Mouse (Mus musculus): ENCODE results near the gene Angptl8.
"Not testable (repeated sequence)": the region's sequence is repeated elsewhere in the genome, so short reads cannot be mapped to it uniquely, and the experiment has no call there.

The Angptl8 gene

DNA sequence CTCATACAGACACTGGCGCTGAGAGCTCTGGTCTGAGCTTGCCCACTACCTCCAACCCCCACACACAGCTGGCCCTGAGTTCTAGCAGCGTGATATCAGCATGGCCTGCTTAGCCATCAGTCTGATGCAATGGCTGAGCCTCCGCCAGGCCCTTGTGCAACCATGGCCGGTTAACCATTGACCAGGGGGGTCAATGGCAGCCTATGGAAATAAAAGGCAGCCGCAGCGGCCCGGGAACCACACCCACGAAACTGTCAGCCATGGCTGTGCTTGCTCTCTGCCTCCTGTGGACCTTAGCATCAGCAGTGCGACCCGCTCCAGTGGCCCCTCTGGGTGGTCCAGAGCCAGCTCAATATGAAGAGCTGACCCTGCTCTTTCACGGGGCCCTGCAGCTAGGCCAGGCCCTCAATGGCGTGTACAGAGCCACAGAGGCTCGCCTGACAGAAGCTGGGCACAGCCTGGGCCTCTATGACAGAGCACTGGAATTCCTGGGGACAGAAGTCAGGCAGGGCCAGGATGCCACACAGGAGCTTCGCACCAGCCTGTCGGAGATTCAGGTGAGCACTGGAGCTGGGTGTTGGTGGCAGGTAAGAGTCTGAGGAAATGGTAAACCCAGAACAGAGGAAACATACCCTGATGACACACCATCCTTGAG, at the start of gene Angptl8:
Gene Angptl8, plus strand, starts transcription at position 253 of the 655 bp plus-strand sequence.
- DNase-seq, result no peak

DNA sequence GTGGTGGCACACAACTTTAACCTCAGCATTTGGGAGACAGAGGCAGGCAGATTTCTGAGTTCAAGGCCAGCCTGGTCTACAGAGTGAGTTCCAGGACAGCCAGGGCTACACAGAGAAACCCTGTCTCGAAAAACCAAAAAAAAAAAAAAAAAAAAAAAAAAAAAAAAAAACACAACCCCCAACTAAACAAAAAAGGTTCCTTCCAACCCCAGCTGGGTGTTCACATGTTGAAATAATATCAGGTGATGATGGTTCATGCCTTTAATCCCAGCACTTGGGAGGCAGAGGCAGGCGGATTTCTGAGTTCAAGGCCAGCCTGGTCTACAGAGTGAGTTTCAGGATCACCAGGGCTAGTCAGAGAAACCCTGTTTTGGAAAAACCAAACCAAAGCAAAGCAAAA, 49.0 kb upstream of the Angptl8 start:
- DNase-seq, result not testable (repeated sequence)

DNA sequence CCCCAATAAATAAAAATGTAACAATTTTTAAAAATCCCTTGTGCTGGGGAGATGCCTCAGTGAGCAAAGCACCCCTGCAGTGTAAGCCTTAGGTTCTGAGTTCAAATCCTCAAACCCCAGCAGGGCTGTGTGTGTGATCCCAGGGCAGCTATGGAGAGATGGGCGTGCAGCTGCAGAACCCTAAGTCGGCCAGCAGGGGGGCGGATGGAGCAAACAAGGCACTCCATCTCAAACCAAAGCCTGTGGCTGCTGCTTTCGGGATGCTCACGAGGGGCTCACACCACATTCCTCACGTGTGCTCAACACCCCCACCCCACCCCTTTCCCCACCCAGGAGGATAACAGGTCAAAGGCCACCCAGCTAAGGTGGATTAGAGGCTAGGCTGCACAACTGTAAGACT, 48.4 kb upstream of the Angptl8 start:
- peak; percentile 32 to 63 for DNase-seq

DNA sequence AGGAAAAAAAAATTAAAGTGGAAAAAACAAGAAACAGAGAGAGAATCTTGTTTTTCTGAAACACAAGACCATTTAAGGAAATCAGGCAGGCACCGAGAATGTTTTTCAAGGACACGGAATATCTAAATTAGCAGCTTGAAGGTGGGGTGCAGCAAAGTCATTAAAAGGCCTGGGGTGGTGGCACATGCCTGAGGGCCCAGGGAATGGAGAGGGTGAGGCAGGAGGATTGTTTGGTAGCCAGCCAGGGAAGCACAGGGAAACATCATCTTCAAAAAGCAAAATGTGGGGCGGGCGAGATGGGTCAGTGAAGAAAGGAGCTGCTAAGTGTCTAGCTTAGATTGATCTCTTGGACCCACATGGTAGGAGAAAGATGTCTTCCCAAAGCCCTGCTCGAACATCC, 47.7 kb upstream of the Angptl8 start:
- DNase-seq, result no peak

DNA sequence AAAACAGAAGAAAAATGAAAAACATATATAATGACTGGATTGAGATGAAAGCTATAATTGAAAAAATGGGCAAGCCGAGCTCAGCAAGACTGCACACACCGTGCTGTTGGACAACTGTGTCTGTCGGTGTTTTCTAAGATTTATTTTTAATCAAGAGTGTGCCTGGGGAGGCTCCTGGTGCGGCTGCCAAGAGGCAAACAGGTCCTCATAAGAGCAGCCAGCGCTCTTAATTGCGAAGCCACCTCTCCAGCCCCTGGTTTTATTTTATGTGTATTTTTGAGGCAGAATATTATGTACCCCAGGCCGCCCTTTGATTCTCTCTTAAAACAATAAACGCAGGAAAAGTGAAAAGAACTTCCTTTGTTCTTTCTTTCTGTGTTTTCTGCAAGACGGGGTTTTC, 47.1 kb upstream of the Angptl8 start:
- no peak for DNase-seq

DNA sequence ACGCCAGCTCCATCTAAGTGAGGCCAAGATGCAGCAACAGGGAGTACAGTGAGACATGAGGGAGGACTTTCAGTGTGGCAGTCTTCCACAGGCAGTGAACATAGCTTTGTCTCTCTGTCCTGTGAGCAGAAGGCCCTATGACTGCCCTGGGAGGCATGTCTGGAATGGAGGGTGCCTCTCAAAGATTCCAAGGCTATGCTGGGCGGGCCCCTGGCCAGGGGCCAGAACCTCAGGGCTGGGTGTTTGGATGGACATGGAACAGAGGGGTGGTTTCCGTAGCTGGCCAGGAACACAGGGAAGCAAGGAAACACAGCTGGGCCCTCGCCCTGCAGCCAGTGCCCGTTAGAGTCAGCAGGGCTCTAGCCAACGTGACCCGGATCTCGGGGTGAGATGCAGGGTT, 43.4 kb upstream of the Angptl8 start:
- DNase-seq, result no peak

DNA sequence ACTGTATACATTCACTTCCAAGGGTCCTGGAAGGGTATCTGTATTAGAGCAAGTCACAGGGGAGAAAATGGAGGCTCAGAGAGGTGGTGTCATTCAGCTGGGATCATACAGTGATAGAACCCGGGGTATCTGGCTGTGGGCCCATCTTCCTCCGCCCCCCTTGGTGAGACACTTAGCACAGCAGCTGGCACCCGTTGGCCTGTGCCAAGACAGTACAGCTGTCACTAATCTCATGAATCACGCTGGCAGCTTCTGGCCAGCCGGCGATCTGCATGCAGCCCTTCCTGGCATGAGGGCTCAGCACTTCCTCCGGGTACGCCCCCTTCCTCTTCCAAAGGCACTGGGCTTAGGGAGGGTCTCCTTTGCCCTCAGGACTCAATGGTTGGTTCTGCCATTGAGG, 42.7 kb upstream of the Angptl8 start:
- peak in 1 of 2 experiments; percentile 12 for DNase-seq

DNA sequence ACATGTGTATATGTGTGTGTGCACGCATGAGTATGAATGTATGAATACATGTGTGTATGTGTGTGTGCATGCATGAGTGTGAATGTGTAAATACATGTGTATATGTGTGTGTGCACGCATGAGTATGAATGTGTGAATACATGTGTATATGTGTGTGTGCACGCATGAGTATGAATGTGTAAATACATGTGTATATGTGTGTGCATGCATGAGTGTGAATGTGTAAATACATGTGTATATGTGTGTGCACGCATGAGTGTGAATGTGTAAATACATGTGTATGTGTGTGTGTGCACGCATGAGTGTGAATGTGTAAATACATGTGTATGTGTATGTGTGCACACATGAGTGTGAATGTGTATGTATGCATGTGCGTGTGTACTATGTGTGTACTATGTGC, 41.8 kb upstream of the Angptl8 start:
- not testable (repeated sequence) for DNase-seq

DNA sequence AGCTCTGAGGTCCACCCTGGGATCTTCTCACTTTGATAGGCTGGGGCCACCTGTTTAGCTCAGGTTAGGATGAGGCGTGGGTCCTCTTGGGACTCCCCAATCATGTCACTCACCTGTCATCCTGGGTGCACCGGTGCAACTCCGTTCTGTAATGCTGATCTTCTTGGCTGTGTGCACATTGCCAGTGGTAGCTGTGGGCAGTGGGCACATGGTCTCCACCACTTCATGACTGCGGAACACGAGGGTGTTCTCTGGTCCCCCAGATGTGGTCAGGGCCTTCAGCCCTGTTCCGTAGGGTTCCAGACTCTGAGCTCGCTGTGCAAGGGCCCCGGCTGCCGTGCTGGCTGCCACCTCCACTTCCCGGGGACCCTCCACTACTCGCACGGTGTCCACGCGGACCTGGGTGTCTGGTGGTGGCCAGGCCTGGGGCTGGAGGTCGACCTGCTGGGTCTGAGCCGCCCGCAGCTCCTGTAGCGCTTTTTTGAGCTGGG, 40.9 kb upstream of the Angptl8 start:
- DNase-seq, result no peak

DNA sequence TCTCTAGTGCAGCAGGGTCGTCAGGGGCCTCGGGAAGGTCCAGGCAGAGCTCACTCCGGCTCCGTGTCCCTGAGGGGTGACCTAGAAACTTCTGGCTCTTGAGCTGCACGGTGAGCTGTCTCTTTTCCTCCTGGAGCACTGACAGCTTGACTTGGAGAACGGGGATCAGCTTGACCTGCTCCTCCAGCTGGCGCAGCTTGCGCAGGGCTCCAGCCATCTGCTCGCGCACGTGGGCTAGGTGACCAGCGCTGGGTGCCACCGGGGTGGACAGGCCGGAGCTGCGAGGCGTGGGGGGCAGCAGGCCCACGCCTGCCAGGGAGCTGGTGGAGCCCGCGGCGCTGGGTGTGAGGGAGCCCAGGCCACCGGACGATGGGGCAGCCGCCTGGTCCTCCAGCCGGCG, 40.4 kb upstream of the Angptl8 start:
- DNase-seq, result no peak

DNA sequence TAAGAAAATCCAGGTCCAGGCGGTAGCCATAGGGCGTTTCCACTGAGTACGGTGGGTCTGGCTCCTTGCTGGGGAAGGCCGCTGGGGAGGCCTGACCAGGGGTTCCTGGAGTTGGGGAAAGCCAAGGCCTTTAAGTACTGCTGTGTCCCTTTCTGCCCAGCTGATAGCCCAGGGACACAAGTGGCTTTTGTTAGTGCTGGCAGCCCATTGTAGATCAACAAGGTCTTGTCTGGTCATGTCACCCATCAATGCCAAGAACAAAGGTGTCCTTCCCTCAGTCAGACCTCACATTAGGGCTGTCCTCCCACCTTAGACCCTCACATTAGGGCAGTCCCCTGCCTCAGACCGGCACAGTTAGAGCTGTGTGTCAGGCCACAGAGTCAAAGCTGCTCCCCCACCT, 39.7 kb upstream of the Angptl8 start:
- no peak for DNase-seq

DNA sequence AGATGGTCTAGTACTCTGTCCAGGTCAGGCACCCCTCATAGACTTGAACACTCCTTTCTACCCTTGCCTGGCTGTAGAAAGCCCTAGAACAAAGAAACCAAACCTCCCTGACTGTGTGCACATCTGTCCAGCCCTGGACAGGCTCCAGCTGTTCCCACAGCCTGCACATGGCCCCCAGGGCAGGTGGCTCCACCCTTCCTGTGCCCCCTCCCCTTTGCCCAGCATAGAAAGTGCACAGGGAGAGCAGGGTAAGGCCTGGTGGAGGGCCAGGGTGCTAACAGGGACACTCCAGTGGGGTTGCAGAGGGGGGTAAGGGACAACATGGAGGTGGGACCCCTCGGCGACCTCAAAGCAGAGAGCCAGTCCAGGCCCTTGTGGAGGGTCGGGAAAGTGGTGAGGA, 39.1 kb upstream of the Angptl8 start:
- DNase-seq, result no peak

DNA sequence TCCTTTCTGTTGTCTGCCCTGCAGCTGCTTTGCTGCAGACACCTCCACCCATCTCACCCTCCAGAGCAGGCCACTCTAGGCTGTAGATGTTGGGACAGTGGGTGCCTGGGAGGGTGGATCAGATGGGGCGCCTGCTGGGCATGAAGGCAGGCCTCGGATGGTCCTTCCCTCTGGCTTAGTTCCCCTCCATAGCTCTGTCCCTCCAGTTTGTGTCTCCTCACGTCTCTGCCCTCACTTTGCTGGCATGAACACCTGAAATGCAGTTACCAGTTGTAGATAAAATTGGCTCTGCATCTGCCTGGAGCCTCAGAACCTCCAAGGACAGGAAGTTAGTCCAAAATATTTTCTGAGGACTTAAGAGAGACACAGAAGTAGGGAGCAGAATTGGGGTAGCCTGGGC, 38.4 kb upstream of the Angptl8 start:
- no peak for DNase-seq

DNA sequence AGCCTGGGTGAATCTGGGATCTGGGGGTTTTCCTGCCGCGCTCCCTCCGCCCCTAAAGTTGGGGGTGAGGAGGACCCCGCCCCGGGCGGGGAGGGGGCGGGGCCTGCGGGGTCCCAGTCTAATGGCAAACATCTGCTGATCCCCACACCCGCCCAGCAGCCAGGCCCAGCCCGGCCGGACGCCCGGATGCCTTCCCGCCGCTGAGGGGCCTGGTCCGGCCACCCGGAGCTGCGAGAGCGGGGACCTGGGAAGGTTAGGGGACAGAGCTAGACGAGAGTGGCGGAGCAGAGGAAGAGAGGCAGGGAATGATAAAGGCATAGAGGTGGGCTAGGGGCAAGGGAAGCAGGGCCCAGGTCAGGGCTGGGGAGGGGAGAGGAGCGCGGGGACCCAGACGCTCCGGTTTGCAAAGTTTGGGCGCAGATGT, 37.4 kb upstream of the Angptl8 start:
- DNase-seq, result peak; percentile 22 to 31

DNA sequence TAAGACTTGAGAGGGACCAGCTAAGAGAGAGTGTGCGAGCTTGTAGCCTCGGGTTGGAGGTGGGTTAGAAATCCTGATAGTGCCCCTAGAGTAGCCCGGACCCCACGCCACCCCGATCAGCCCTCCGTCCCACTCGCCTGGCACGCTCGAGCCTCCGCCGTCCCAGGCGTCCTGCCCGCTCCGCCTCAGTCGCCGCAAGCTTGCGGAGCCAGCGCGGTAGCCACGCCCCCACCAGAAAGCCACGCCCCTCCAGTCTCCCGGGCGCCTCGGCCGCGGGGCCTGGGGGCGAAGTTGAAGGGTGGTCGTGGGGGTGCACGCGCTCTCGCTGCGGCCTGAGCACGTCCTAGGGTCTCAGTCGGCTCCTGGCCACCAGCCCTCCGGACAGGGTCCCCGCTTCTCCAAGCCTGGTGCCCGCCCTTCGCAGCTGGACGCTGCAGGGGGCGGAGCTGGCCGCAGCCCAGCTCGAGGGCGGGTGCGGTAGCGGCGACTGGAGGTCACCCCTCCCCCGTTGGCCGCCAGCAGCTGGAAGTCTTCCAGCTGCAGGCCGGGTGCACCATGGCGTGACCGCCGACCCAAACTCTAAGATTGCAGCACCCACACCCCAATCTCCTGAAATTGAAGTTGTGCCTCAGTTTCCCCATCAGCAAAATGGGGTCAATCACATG, 36.8 kb upstream of the Angptl8 start, which contains the start of gene Kank2:
Gene Kank2, minus strand, starts transcription at position 400 of the 665 bp plus-strand sequence.
- DNase-seq, result peak; percentile 66 to 85

DNA sequence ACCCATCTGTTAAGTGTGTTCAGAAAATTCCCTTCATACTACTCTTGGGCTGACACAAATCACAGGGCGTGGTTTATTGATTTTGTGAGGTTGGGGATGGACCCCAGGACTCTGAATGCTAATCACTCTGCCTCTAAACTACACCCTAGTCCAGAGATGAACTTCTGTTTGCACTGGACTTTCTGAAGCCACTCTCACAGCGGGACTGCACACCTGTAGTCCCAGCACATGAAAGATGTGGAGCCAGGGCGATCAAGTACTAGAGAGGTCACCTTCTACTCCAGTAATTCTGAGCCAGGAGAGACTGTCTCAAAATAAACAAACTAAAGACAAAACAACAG, 36.3 kb upstream of the Angptl8 start:
- no peak for DNase-seq

DNA sequence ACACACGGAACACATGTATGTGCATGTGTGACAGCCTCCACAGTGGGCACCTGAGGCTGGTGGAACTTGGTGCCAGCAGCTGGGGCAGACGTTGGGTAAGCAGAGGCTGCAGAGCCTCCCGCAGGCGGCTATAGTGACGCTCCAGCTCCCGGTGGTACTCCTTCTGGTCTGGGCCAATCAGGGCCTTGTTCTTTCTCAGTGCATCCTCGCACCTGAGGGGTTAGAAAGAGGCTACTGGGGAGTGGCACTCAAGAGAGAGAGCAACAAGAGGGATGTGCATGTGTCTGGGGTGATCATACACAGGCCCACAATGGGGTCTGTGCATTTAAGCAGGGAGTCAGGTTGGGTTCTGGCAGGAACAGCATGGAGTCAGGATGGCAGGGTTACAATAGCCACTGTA, 34.2 kb upstream of the Angptl8 start:
- no peak for DNase-seq

DNA sequence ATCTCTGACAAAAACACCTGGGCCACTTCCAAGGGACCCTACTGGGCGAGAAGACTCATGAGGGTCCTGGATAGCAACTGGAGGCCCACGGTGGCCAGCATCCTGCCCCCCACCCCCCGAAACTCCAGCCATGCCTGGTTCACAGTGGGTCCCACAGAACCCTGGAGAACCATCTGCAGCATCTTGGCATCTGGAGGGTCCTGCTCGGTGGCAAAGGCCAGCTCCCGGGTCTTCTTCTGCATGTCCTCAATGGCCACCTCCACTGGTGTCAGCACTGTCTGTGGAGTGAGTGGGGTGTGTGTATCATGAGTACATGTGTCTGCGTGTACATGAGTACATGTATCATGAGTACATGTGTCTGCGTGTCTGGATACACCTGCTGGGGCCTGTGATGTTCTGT, 33.7 kb upstream of the Angptl8 start:
- DNase-seq, result no peak

DNA sequence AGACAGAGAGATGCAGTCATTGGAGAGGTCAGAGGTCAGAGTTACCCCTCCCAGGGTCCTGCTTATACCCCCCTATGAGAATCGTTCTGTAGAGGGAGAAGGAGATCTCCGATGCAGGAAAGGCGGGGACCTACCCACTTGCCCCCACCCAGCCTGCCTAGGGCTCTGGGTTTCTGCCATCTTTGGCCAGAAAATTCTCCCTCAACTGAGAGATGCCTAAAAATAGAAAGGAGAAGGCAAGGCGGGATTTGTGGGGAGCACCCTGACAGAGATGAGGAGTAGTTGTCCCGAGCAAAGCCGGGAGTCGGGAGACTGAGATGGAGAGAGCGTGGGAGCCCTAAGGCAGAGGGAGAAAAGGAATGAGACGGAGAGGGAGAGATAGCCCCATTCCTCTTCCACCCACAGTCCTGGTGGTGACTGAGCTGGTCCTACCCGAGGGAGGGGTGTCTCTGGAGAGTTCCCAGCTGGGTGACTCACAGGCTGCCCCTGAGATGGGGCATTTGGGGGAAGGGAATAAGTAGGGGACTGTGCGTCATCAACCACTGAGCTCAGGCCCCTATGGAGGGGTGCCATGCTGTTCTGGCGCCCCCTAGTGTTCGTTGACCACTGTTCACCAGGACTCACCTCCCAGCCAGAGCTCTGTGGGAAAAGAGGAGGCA, 31.2 kb upstream of the Angptl8 start:
- DNase-seq, result peak; percentile 39 to 78

DNA sequence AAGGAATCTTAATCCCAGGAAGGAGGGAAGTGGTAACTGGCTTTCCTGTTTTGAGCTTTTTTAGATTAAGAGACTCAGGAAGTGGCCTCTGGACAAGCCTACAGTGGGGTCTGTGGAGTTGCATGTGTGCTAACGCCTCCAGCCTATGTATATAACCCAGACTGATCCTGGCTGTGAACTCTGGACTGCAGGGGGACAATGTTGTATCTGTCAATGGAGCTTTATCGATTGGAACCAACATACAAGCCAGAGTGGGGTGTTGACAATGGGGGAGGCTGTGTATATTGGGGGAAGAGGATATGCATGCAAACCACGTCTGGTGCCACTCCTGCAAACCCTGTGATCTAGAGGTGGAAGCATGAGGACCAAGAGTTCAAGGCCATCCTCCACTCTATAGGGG, 28.9 kb upstream of the Angptl8 start:
- no peak for DNase-seq

DNA sequence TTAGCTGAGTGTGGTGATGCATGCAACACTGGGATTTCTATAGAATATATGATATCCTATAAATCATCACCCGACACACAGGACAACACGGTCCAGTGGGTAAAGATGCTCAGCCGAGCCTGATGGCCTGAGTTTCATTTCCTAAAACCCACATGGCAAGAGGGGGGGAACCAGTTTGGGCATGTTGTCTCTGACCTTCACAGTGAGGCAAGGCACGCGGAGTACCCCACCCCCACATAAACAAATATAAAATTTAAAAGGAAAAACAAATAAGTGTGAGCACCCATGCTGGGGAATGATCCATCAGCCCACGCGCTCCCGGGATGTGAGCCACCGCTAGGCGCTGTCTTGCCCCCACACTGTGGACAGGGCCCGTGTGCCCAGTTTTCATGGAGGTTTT, 28.3 kb upstream of the Angptl8 start:
- no peak for DNase-seq

DNA sequence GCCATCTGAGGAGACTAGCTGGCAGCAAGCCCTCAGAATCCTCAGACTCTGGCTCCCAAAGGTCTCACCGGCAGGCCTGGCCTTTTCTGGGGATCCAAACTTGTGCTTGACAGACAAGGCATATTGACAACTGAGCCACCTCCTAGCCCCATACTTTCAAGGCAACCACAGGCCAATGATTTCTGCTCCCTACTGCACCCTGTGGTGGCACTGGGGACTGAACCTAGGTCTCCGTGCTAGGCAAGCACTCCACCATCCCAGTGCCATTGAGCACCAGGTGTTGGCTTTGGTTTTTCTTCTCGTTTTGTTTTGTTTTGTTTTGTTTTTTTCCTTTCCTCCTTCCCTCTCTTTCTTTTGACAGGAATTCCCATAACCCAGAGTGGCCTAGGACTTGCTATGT, 26.7 kb upstream of the Angptl8 start:
- DNase-seq, result no peak

DNA sequence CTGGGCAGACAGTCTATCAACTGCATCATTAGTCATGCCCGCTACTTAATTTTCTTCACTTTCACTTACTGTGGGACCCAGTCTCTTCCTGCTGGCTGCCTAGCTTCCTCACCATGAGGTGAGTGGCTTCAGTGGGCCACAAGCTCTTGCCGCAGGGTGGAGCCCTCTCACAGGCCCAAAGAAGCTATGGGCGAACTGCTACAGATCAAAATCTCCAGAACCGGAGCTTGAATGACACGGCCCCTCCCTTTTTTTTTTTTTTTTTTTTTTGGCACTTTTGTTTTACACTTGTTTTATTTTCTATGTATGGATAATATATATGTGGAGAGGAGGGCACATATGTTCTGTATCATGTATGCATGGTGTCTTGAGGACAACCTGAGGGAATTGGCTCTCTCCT, 24.1 kb upstream of the Angptl8 start:
- DNase-seq, result no peak

DNA sequence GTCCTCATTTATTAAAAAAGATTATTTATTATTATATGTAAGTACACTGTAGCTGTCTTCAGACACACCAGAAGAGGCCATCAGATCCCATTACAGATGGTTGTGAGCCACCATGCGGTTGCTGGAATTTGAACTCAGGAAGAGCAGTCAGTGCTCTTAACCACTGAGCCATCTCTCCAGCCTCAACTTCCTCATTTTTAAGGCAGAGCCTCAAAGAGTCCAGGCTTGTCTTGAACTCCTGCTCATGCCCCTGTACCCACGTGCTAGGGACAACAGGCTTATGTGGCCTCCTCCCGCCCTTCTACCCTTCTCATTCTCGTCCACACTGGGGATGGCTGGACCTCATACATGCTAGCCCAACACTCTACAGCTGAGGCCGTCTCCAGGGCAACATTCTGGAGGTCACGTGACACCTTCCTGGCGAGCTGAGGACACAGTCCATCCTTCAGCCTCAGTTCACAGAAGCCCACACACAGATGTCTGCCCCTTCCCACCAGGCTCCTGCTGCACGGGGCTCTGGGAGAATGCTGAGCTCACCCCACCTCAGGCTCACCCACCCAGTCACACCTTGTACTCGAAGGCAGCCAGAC, 18.5 kb upstream of the Angptl8 start:
- DNase-seq, result no peak

Data from spleen, adult 18-20 months (tissue).